Mouse (Mus musculus) limb, embryonic 14.5 days (tissue): Measurements from ENCODE around the gene Gm10401. TPM values are rescaled to one million over a fixed set of nuclear protein-coding genes. Genes with fewer than 3 reads are reported as not detected.

ENCODE experiments used
- ATAC-seq: fragments of 200-750 bp; cut with Nextera tagmentation; 2 replicates; pipeline ENCODE4 v1.8.0; 2017; ENCODE audit warnings: low read depth, moderate number of reproducible peaks, moderate TSS enrichment; ENCODE audit not compliant: low FRiP score
- DNase-seq: peaks from one replicate; pipeline ENCODE4 v3.0.0-alpha.2; 2015; ENCODE audit warnings: low spot score
- H3K27ac ChIP-seq: fragments of 300-500 bp; sonication (generic); replicated peaks from 2 replicates; pipeline ENCODE4 v1.5.1; 2014; ENCODE audit warnings: low read depth, mild to moderate bottlenecking, low read length, moderate library complexity, mixed read lengths
- H3K27me3 ChIP-seq: fragments of 300-500 bp; sonication (generic); 2 replicates; pipeline ENCODE4 v1.6.1; 2014; ENCODE audit warnings: low read length, mixed read lengths; ENCODE audit not compliant: control insufficient read depth, insufficient read depth
- H3K36me3 ChIP-seq: fragments of 300-500 bp; sonication (generic); 2 replicates; pipeline ENCODE4 v1.6.1; 2014; ENCODE audit warnings: mild to moderate bottlenecking, low read length, moderate library complexity, mixed read lengths; ENCODE audit not compliant: control insufficient read depth, insufficient read depth
- H3K4me1 ChIP-seq: fragments of 300-500 bp; sonication (generic); 2 replicates; pipeline ENCODE4 v1.6.1; 2014; ENCODE audit warnings: antibody characterized with exemption, low read length, mixed read lengths; ENCODE audit not compliant: control insufficient read depth, insufficient read depth
- H3K4me2 ChIP-seq: fragments of 300-500 bp; sonication (generic); replicated peaks from 2 replicates; pipeline ENCODE4 v1.6.1; 2014; ENCODE audit warnings: low read depth, mild to moderate bottlenecking, low read length, moderate library complexity; ENCODE audit not compliant: severe bottlenecking
- H3K4me3 ChIP-seq: fragments of 300-500 bp; sonication (generic); replicated peaks from 2 replicates; pipeline ENCODE4 v1.5.1; 2014; ENCODE audit warnings: low read length
- H3K9ac ChIP-seq: fragments of 300-500 bp; sonication (generic); 2 replicates; pipeline ENCODE4 v1.6.1; 2014; ENCODE audit warnings: mild to moderate bottlenecking, low read depth, low read length, moderate library complexity; ENCODE audit not compliant: severe bottlenecking
- H3K9me3 ChIP-seq: fragments of 300-500 bp; sonication (generic); 2 replicates; pipeline ENCODE4 v1.6.1; 2016; ENCODE audit warnings: low read length; ENCODE audit not compliant: control insufficient read depth
- POLR2A ChIP-seq: fragments of 200-500 bp; IDR thresholded peaks from 2 replicates; pipeline ENCODE4 v1.8.0; 2012; ENCODE audit warnings: inconsistent platforms, mild to moderate bottlenecking, moderate library complexity, borderline replicate concordance; ENCODE audit not compliant: insufficient read depth, insufficient read length; ENCODE audit errors: extremely low read depth
- WGBS: fragments of 180-500 bp; shearing (Covaris S2); extraction: QIAGEN DNeasy Blood & Tissue Kit; methylation state at CpG from one replicate; pipeline ENCODE4 v1.1.7; 2014; 5-methylcytosine and 5-hydroxymethylcytosine counted together
- polyA plus RNA-seq, 2 experiments: library from polyadenylated mRNA; depleted of rRNA in 1 of 2; stranded (reverse) in 1 of 2; unstranded in 1 of 2; fragments of >200 nt; fragmentation: Nextera tagmentation in 1 of 2; extraction: Ambion mirVana in 1 of 2; gene quantifications; 2 replicates each; pipeline versions ENCODE4 v1.2.1 to v1.2.3; 2012 to 2014

Gene Gm10401
- polyA plus RNA-seq, 2 experiments, result 63.5 TPM; not detected in 1

- Histone ChIP-seq H3K9me3 (no peaks in the 10 kb centered on the region), H3K27ac (no peak overlapping the region), H3K4me3 (no peak overlapping the region), H3K4me2 (no peak overlapping the region), H3K9ac (no peak overlapping the region), H3K4me1 (no peaks in the 10 kb centered on the region), H3K27me3 (no peaks in the 10 kb centered on the region), H3K36me3 (peaks cover 39% of the 10 kb centered on the region)
- ATAC-seq (no peak), DNase-seq (no peak)
- 83% methylated on average over 2 of the region's 2 CpGs for WGBS
- no peak for TF ChIP-seq POLR2A
Observed at GRCm38 (mm10) chr5:115102231-115102630, 4.1 kb upstream of the Gm10401 start.

- Histone ChIP-seq H3K4me3 (no peak overlapping the region), H3K36me3 (peaks cover 56% of the 10 kb centered on the region), H3K9me3 (no peaks in the 10 kb centered on the region), H3K4me2 (no peak overlapping the region), H3K4me1 (no peaks in the 10 kb centered on the region), H3K27ac (no peak overlapping the region), H3K9ac (no peak overlapping the region), H3K27me3 (no peaks in the 10 kb centered on the region)
- ATAC-seq (peak; percentile 21; the same call in 1 of the 2 replicates), DNase-seq (no peak)
- TF ChIP-seq POLR2A, result no peak
- WGBS, result 77% methylated on average over 6 of the region's 6 CpGs
Observed at GRCm38 (mm10) chr5:115100473-115100872, 2.4 kb upstream of the Gm10401 start.

GRCm38 (mm10) chr5:115099991-115100390, 1.9 kb upstream of the Gm10401 start:
- H3K27me3 ChIP-seq, result no peaks in the 10 kb centered on the region
- no peak overlapping the region for H3K27ac ChIP-seq
- DNase-seq (no peak), ATAC-seq (no peak)
- no peak overlapping the region for H3K9ac ChIP-seq
- H3K4me3 ChIP-seq, result no peak overlapping the region
- 82% methylated on average over 9 of the region's 9 CpGs for WGBS
- H3K36me3 ChIP-seq, result peaks cover 61% of the 10 kb centered on the region
- no peaks in the 10 kb centered on the region for H3K4me1 ChIP-seq
- no peak overlapping the region for H3K4me2 ChIP-seq
- no peak for TF ChIP-seq POLR2A
- H3K9me3 ChIP-seq, result no peaks in the 10 kb centered on the region

- DNase-seq (no peak), ATAC-seq (no peak)
- Histone ChIP-seq H3K4me1 (no peaks in the 10 kb centered on the region), H3K4me3 (no peak overlapping the region), H3K27ac (no peak overlapping the region), H3K4me2 (no peak overlapping the region), H3K9ac (no peak overlapping the region), H3K27me3 (no peaks in the 10 kb centered on the region), H3K36me3 (peaks cover 65% of the 10 kb centered on the region), H3K9me3 (no peaks in the 10 kb centered on the region)
- no peak for TF ChIP-seq POLR2A
- 82% methylated on average over 5 of the region's 5 CpGs for WGBS
Observed at GRCm38 (mm10) chr5:115099530-115099929, 1.4 kb upstream of the Gm10401 start.

GRCm38 (mm10) chr5:115091776-115092175, 6.3 kb downstream of the Gm10401 start:
- H3K4me1 ChIP-seq, result no peaks in the 10 kb centered on the region
- WGBS, result 79% methylated on average over 6 of the region's 6 CpGs
- ATAC-seq (no peak), DNase-seq (no peak)
- no peak overlapping the region for H3K4me2 ChIP-seq
- no peak overlapping the region for H3K9ac ChIP-seq
- no peaks in the 10 kb centered on the region for H3K9me3 ChIP-seq
- no peak for TF ChIP-seq POLR2A
- peaks cover 91% of the 10 kb centered on the region for H3K36me3 ChIP-seq
- no peak overlapping the region for H3K4me3 ChIP-seq
- no peak overlapping the region for H3K27ac ChIP-seq
- no peaks in the 10 kb centered on the region for H3K27me3 ChIP-seq

GRCm38 (mm10) chr5:115091015-115091414, 7.1 kb downstream of the Gm10401 start:
- no peak overlapping the region for H3K4me3 ChIP-seq
- no peak for DNase-seq
- no peak overlapping the region for H3K4me2 ChIP-seq
- no peak for ATAC-seq
- H3K4me1 ChIP-seq, result no peaks in the 10 kb centered on the region
- H3K27me3 ChIP-seq, result no peaks in the 10 kb centered on the region
- H3K36me3 ChIP-seq, result peaks cover 91% of the 10 kb centered on the region
- H3K9me3 ChIP-seq, result no peaks in the 10 kb centered on the region
- no peak for TF ChIP-seq POLR2A
- WGBS, result 73% methylated on average over 3 of the region's 3 CpGs
- H3K27ac ChIP-seq, result no peak overlapping the region
- no peak overlapping the region for H3K9ac ChIP-seq
